Mouse (Mus musculus): ENCODE results near the gene Slc18b1. TPM values are rescaled to one million over a fixed set of nuclear protein-coding genes. Genes with fewer than 3 reads are reported as not detected.

Slc18b1 gene
- polyA plus RNA-seq (2014; fragmentation: Illumina TruSeq; extraction: RNeasy Lipid Tissue Mini Kit (QIAGEN cat#74804); ENCODE audit: low read depth, low replicate concordance), result 15.1 TPM

GRCm38 (mm10) chr10:23796551-23797503 lies at the start of gene Slc18b1:
Slc18b1 (plus strand) TSS chr10:23796986.

DNA sequence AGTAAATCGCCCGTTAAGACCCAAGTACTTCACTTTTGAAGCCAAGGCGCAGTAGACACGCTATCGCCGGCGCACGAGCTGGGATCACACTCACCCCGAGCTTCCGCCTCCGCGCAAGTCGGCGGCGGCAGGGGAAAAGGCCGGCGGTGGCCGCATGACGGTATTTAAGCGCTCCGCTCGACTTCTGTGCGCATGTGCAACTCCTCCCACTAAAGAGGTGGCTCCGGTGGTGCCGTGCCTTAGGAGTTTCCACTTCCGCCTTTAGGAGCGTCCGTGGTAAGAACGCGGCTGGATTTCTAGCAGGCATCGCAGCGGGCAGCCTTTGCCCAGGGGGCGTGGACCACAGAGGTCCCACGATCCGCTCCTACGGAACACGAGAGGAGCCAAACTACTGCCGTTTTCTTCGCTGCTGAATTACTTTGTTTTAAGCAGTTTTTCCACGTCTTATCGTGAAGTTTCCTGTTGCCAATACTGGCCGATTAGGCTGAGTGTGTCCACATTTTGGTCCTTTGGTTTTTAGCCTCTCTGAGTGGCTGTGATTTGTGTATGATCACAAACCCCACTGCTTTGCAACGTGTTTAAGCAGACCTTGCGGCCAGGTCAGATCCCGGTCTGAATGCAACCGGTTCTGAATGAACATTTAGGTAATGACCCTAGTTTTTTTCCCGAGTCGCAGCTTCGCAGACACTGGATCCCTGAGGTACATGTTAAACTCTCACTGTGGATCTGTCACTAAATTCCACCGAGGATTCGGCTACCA lies 9.5 kb upstream of the Slc18b1 start, which contains the start of gene Rps12:
Rps12 (minus strand) TSS at position 214 of the 760 bp plus-strand sequence.

DNA sequence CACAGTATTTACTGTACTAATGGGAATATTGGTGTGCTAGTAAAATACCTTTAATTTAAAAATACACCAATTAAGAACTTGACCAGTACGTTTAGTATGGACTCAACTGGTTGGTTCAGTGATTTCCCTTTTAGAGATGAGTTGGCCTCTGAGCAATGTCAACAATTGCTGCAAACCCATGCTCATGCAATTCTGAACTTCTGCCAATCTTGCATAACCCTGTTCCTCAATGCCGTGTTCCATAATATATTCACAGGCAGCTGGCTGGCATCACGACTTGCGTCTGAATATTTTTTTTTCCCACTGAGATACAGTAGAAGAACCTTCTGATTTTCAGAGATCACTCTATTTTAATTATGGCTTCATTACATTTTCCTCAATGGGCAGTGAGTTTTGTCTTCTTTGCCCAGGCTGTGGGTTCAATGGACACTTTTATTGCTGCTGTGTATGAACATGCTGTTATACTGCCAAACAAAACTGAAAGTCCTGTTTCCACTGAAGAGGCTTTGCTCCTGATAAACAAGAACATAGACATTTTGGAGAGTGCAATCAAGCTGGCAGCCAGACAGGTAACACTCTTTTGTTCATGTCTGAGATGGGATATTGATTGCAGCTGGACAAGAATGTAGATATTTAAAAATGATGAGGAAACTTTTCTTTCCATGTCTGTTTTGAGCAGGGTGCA lies 54.6 kb downstream of the Slc18b1 start, which contains the start of gene Vnn3:
Vnn3 (plus strand) TSS at position 235 of the 685 bp plus-strand sequence.

Other genes starting within 250 kb of the Slc18b1 start
- 775 TPM for gene Rps12, start 9.7 kb upstream of the Slc18b1 start, polyA plus RNA-seq (2014; fragmentation: Illumina TruSeq; extraction: RNeasy Lipid Tissue Mini Kit (QIAGEN cat#74804); ENCODE audit: low read depth, low replicate concordance)
- gene Vnn3, start 54.5 kb downstream of the Slc18b1 start, polyA plus RNA-seq (2014; fragmentation: Illumina TruSeq; extraction: RNeasy Lipid Tissue Mini Kit (QIAGEN cat#74804); ENCODE audit: low read depth, low replicate concordance), result 0.34 TPM
- gene Vnn1, start 97.7 kb downstream of the Slc18b1 start, polyA plus RNA-seq (2014; fragmentation: Illumina TruSeq; extraction: RNeasy Lipid Tissue Mini Kit (QIAGEN cat#74804); ENCODE audit: low read depth, low replicate concordance), result 0.55 TPM
- gene Taar1, start 123.4 kb downstream of the Slc18b1 start, polyA plus RNA-seq (2014; fragmentation: Illumina TruSeq; extraction: RNeasy Lipid Tissue Mini Kit (QIAGEN cat#74804); ENCODE audit: low read depth, low replicate concordance), result not detected
- not detected for gene Taar2, start 141.6 kb downstream of the Slc18b1 start, polyA plus RNA-seq (2014; fragmentation: Illumina TruSeq; extraction: RNeasy Lipid Tissue Mini Kit (QIAGEN cat#74804); ENCODE audit: low read depth, low replicate concordance)
- not detected for gene Taar3, start 152.6 kb downstream of the Slc18b1 start, polyA plus RNA-seq (2014; fragmentation: Illumina TruSeq; extraction: RNeasy Lipid Tissue Mini Kit (QIAGEN cat#74804); ENCODE audit: low read depth, low replicate concordance)
- not detected for gene Taar4, start 163.5 kb downstream of the Slc18b1 start, polyA plus RNA-seq (2014; fragmentation: Illumina TruSeq; extraction: RNeasy Lipid Tissue Mini Kit (QIAGEN cat#74804); ENCODE audit: low read depth, low replicate concordance)
- gene Taar5, start 173.7 kb downstream of the Slc18b1 start, polyA plus RNA-seq (2014; fragmentation: Illumina TruSeq; extraction: RNeasy Lipid Tissue Mini Kit (QIAGEN cat#74804); ENCODE audit: low read depth, low replicate concordance), result not detected
- not detected for gene Taar6, start 188.7 kb downstream of the Slc18b1 start, polyA plus RNA-seq (2014; fragmentation: Illumina TruSeq; extraction: RNeasy Lipid Tissue Mini Kit (QIAGEN cat#74804); ENCODE audit: low read depth, low replicate concordance)
- gene Taar7a, start 196.5 kb downstream of the Slc18b1 start, polyA plus RNA-seq (2014; fragmentation: Illumina TruSeq; extraction: RNeasy Lipid Tissue Mini Kit (QIAGEN cat#74804); ENCODE audit: low read depth, low replicate concordance), result not detected
- not detected for gene Taar7b, start 203.0 kb downstream of the Slc18b1 start, polyA plus RNA-seq (2014; fragmentation: Illumina TruSeq; extraction: RNeasy Lipid Tissue Mini Kit (QIAGEN cat#74804); ENCODE audit: low read depth, low replicate concordance)
- not detected for gene Taar7d, start 230.2 kb downstream of the Slc18b1 start, polyA plus RNA-seq (2014; fragmentation: Illumina TruSeq; extraction: RNeasy Lipid Tissue Mini Kit (QIAGEN cat#74804); ENCODE audit: low read depth, low replicate concordance)
- not detected for gene Taar7e, start 240.6 kb downstream of the Slc18b1 start, polyA plus RNA-seq (2014; fragmentation: Illumina TruSeq; extraction: RNeasy Lipid Tissue Mini Kit (QIAGEN cat#74804); ENCODE audit: low read depth, low replicate concordance)